Mouse (Mus musculus) common myeloid progenitor, adult 5-6 weeks (primary cell): ENCODE results near the gene Cacna1h. TPM values are rescaled to one million over a fixed set of nuclear protein-coding genes. Genes with fewer than 3 reads are reported as not detected.
A peak's percentile ranks its signal among the peaks of the same experiment; 100 is the strongest.

Experiments used
- ATAC-seq: replicated peaks from 2 replicates; pipeline ENCODE4 v1.8.0; 2016; ENCODE audit warnings: low read depth, mild to moderate bottlenecking, moderate TSS enrichment, inconsistent platforms; ENCODE audit not compliant: poor library complexity, severe bottlenecking
- total RNA-seq: library from RNA; stranded (forward); fragments of 200-1000, 187-1606 nt; gene quantifications from 2 replicates; pipeline ENCODE4 v1.2.3, GENCODE M21; 2017

Cacna1h gene
- total RNA-seq: 0.05 TPM in 1 of 2 replicates, not detected in the other

- ATAC-seq: 0 out of 2 replicates have a peak, but pooled peaks have one; percentile 7
Observed at GRCm38 (mm10) chr17:25433617-25434606, at the start of gene Cacna1h. Cacna1h (minus strand) TSS chr17:25433783.

GRCm38 (mm10) chr17:25482092-25482491, 48.5 kb upstream of the Cacna1h start:
- no peak for ATAC-seq

- ATAC-seq: no peak
Observed at GRCm38 (mm10) chr17:25480820-25481219, 47.2 kb upstream of the Cacna1h start.

DNA sequence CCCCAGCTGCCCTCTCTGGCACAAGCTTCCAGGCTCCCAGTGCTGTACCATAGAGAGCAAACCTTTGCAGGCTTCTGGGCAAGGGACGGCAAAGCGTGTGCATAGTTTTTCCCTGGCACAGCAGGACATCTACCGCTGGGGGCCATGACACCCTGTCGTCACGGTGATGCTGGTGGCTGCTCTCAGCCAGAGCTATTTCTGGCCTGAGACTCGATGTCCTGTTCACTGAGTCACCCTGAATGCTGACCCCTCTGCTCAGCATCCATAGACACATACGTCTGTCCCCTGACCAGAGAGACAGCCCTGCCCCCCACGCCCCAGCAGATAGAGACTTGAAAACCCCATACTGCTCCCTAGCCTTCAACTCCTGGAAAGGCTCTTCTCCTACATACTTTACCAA, 46.6 kb upstream of the Cacna1h start:
- ATAC-seq: no peak

GRCm38 (mm10) chr17:25475946-25476744, 42.6 kb upstream of the Cacna1h start:
- peak; percentile 66 for ATAC-seq

- peak; percentile 71 for ATAC-seq
Observed at GRCm38 (mm10) chr17:25474330-25475077, 40.9 kb upstream of the Cacna1h start.

DNA sequence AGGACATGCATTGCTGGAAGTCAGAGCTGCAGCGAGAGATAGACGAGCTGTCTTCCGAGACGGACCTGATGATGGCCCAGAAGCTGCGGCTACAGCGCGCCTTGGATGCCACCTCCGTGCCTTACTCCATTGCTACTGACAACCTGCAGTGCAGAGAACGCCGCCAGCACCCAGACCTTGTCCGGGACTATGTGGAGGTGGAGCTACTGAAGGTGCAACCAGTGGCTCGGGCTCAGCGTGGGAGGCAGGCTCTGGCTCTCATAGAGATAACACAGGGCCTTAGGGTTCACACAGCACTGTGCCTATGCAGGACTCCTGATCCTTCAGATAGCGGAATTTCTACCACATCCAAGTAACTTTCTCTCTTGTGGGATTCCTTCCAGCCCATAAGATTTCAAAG, 38.5 kb upstream of the Cacna1h start:
- no peak for ATAC-seq

DNA sequence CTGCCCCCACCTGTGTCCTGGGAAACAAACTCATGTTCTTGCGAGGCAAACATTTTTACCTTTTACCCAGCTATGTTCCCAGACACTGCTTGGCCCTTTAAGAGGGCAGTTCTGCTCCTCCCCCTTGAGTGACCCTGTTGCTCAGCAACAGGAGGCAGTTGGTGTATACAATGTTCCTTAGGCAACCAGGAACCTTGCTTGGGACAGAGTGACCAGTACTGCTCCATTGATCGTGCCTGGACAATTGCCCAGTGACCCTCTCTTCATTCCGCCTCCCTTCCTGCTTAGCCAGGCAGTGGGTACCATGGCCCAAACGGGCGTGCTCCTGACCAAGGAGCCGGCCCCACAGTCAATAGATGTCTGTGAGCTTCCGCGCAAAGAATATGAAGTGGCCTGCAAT, 37.8 kb upstream of the Cacna1h start:
- no peak for ATAC-seq

DNA sequence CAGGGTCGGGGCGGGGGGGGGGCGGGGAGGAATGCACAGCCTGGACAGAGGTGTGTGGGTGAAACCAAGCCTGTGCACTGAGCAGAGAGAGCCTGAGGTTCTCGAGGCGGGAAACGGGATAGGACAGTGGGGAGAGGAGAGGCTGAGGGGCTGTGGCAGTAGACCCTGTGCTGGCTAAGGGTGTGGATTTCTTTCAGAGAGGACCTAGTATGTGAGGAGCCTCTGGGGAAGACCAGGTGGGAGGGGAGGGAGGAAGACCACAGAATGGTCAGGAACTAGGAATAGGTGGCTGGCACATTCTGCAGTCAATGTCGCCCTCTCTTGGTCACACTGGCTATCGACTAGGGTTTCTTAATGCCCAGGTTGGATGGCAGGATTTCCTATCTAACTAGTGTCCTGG, 36.2 kb upstream of the Cacna1h start:
- 0 out of 2 replicates have a peak, but pooled peaks have one; percentile 45 for ATAC-seq

GRCm38 (mm10) chr17:25468301-25468700, 34.7 kb upstream of the Cacna1h start:
- no peak for ATAC-seq

DNA sequence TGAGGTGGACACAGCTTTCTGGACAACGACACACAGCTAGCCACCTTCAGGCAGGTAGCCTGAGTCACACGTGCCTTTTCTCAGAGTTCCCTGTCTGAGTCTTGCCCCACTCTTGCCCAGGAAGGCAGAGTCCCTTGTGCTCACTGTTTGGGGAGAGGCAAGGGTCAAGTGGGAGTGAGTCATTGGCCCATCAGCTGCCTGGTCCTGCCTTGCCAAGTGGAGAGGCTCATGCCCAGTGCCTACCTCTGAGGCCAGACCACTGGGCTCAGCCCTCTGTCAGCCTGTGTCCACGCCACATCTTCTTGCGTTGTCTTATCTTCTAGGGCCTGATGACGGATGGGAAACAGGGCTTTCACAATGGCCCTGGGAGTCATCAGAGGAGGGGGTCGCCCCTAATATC, 34.2 kb upstream of the Cacna1h start:
- ATAC-seq: no peak

DNA sequence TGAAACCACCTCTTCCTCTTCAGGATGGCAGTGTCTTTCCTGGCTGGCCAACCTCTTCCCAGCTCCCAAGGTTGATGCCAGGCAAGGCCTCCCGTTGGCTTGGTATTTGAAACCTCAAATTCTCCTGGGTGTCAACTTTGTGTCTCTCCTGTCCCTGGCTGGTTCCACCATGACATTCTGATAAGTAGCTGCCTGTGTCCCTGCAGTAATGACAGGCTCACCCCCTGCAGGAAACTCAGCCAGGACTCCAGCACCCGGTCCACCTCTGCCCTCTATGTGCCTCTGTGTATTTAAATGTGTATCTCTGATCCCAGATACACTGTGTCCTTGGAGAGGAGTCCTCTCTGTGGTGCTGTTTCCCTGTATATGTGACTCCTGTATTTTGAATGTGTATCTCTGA, 32.7 kb upstream of the Cacna1h start:
- ATAC-seq: no peak

- no peak for ATAC-seq
Observed at GRCm38 (mm10) chr17:25464091-25464490, 30.5 kb upstream of the Cacna1h start.

DNA sequence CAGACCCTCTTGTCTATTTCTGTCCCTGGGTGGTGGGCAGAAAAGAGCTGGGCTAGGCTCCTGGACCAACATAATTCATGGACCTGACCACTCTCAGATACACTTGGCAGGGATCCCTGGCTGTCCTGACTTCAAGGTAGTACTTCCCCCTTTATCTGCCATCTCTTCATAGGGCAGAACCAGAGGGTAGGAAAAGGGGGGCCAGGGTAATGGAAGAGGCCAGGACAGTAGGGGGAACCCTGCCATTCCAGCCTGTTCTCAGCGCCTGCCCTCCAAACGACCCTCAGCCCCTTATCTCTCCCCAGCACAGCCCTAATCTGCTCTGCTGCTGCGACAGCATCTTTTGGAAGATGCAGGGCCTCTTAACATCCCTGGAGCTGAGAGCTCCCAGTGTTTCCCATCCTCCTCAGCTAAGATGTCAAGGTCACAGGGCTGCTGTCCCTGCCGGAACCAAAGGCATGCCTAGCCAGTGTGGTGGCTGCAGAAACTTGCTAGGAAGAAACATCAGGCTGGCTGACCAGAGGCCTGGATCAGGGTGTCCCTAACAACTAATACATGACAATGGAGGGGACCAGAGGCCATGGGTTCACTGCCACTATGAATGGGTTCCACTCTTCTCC, 29.9 kb upstream of the Cacna1h start:
- no peak for ATAC-seq

- no peak for ATAC-seq
Observed at GRCm38 (mm10) chr17:25462236-25462875, 28.8 kb upstream of the Cacna1h start.

DNA sequence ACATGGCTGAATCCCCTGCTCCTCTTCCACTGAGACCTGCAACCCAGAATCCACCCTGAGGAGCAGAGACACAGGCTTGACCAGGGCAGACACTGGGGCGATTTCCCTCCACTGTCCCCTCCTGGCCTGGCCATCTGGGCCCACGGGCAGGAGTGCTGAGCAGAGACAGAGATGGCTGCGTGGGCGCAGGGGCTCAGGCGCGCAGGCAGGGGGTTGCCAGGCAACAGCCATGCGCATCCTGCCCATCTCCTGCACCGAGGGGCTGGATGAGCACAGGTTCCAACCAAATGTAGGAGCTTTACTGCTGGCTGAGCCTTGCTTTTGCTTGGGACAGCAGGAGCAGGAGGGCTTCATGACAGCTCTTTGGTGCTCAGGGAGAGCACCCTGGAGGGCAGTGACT, 23.0 kb upstream of the Cacna1h start:
- no peak for ATAC-seq

GRCm38 (mm10) chr17:25454272-25454671, 20.7 kb upstream of the Cacna1h start, which contains the start of gene Tekt4:
Tekt4 (plus strand) TSS chr17:25454615.
- no peak for ATAC-seq

GRCm38 (mm10) chr17:25452246-25452965, 18.8 kb upstream of the Cacna1h start:
- no peak for ATAC-seq

GRCm38 (mm10) chr17:25450329-25450728, 16.7 kb upstream of the Cacna1h start:
- ATAC-seq: no peak
